Mouse (Mus musculus) kidney, embryonic 14.5 days (tissue): ENCODE data around the gene Kdm5a. TPM values are rescaled to one million over a fixed set of nuclear protein-coding genes. Genes with fewer than 3 reads are reported as not detected.

Experiments used
- polyA plus RNA-seq: library from polyadenylated mRNA; unstranded; fragments of >200 nt; fragmentation: Nextera tagmentation; extraction: Ambion mirVana; gene quantifications from 2 replicates; pipeline ENCODE4 v1.2.1, GENCODE M21; 2014

Gene Kdm5a
- polyA plus RNA-seq, 1 experiment from 2014 or later: 59.4 TPM

Other genes with a start within 250 kb of the Kdm5a start
- gene D330020A13Rik, start 69.8 kb upstream of the Kdm5a start, polyA plus RNA-seq: 0.22 and 0.49 TPM in 2 replicates
- 0.45 and 1.1 TPM in 2 replicates for gene B4galnt3, start 69.6 kb upstream of the Kdm5a start, polyA plus RNA-seq
- gene Ccdc77, start 250 bp downstream of the Kdm5a start, polyA plus RNA-seq: 23.5 and 25.7 TPM in 2 replicates
- gene Il17ra, start 99.1 kb downstream of the Kdm5a start, polyA plus RNA-seq: 2.3 and 2.4 TPM in 2 replicates
- gene Tmem121b, start 129.7 kb downstream of the Kdm5a start, polyA plus RNA-seq: 0.04 and 0.21 TPM in 2 replicates
- gene Hdhd5, start 167.2 kb downstream of the Kdm5a start, polyA plus RNA-seq: 13.7 and 15.2 TPM in 2 replicates